Mouse (Mus musculus): Measurements from ENCODE around the gene Rab5if. TPM values are rescaled to one million over a fixed set of nuclear protein-coding genes. Genes with fewer than 3 reads are reported as not detected.

Gene Rab5if
- polyA plus RNA-seq, 1 experiment from 2014 or later: 194 TPM

DNA sequence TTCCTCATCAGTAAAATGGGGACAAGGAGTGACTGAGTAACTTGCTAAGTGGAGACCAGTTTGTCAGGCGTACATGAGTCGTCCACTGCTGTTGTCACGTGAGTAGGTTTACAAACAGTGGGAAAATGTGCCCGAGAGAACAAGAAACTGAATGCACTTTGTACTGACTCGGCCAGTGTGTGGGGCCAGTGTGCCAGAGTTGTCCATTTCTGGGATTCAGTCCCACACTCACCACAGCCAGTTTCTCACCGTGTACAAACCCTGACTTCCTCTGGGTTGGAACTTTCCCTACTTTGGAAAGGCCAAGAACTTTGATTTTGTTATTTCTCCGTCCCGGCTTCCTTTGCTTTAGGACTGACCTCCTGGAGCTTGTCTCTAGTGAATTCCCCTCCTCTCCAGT is 6.1 kb downstream of the Rab5if start:
- H3K27me3 ChIP-seq (ENCODE audit: control insufficient read depth, insufficient read depth, low read length): no peaks in the 10 kb centered on the region
- H3K36me3 ChIP-seq (ENCODE audit: control insufficient read depth, insufficient read depth, low read length): peaks cover 89% of the 10 kb centered on the region
- peaks cover 2 to 18% of the 10 kb centered on the region in 2 experiments for H3K4me1 ChIP-seq (ENCODE audit: control insufficient read depth in 2 of 2, insufficient read depth in 2 of 2, low read length in 2 of 2)
- 74% methylated on average over 8 of the region's 8 CpGs for WGBS
- H3K4me3 ChIP-seq (ENCODE audit: control insufficient read depth in 1 of 2, insufficient read depth in 1 of 2, low read depth in 1 of 2, low read length in 2 of 2): no peak overlapping the region
- H3K9ac ChIP-seq (ENCODE audit: low read length): no peak overlapping the region
- H3K9me3 ChIP-seq (ENCODE audit: control insufficient read depth, low read length): no peaks in the 10 kb centered on the region
- ATAC-seq (ENCODE audit: insufficient number of reproducible peaks, insufficient read depth, low FRiP score, low read depth): no peak
- no peak overlapping the region for H3K4me2 ChIP-seq (ENCODE audit: low read length)
- H3K27ac ChIP-seq (replicated peaks in 1 of 2; ENCODE audit: control insufficient read depth in 1 of 2, insufficient read depth in 1 of 2, low read depth in 2 of 2, low read length in 2 of 2): no peak overlapping the region

DNA sequence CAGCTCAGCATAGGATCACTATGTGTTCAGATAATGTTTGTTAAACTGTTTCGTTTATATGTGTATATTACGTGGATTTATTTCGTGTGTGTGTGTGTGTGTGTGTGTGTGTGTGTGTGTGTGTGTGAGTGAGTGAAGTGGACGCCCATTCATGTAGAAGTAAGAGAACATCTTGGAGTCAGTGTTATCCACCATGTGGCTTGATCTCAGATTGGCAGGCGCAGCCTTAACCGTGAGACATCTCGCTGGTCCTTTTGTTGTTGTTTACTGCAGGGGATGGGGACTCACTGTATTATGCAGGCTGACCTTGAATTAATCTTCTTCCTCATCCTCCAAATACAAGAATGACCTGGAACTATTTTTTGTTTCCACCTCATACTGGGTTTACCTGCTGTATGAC is 6.6 kb downstream of the Rab5if start:
- H3K4me2 ChIP-seq (ENCODE audit: low read length): no peak overlapping the region
- peaks cover 94% of the 10 kb centered on the region for H3K36me3 ChIP-seq (ENCODE audit: control insufficient read depth, insufficient read depth, low read length)
- no peaks in the 10 kb centered on the region for H3K27me3 ChIP-seq (ENCODE audit: control insufficient read depth, insufficient read depth, low read length)
- no peaks in the 10 kb centered on the region for H3K9me3 ChIP-seq (ENCODE audit: control insufficient read depth, low read length)
- no peak overlapping the region for H3K4me3 ChIP-seq (ENCODE audit: control insufficient read depth in 1 of 2, insufficient read depth in 1 of 2, low read depth in 1 of 2, low read length in 2 of 2)
- WGBS: 84% methylated on average over 7 of the region's 7 CpGs
- no peak overlapping the region for H3K27ac ChIP-seq (replicated peaks in 1 of 2; ENCODE audit: control insufficient read depth in 1 of 2, insufficient read depth in 1 of 2, low read depth in 2 of 2, low read length in 2 of 2)
- H3K4me1 ChIP-seq (ENCODE audit: control insufficient read depth in 2 of 2, insufficient read depth in 2 of 2, low read length in 2 of 2): peaks cover 2 to 13% of the 10 kb centered on the region in 2 experiments
- no peak for ATAC-seq (ENCODE audit: insufficient number of reproducible peaks, insufficient read depth, low FRiP score, low read depth)
- H3K9ac ChIP-seq (ENCODE audit: low read length): no peak overlapping the region

- peaks cover 2 to 9% of the 10 kb centered on the region in 2 experiments; a peak in 3 of 4 replicates for H3K4me1 ChIP-seq (ENCODE audit: control insufficient read depth in 2 of 2, insufficient read depth in 2 of 2, low read length in 2 of 2)
- no peak overlapping the region for H3K9ac ChIP-seq (ENCODE audit: low read length)
- H3K9me3 ChIP-seq (ENCODE audit: control insufficient read depth, low read length): no peaks in the 10 kb centered on the region
- H3K27me3 ChIP-seq (ENCODE audit: control insufficient read depth, insufficient read depth, low read length): no peaks in the 10 kb centered on the region
- H3K27ac ChIP-seq (replicated peaks in 1 of 2; ENCODE audit: control insufficient read depth in 1 of 2, insufficient read depth in 1 of 2, low read depth in 2 of 2, low read length in 2 of 2): no peak overlapping the region
- H3K36me3 ChIP-seq (ENCODE audit: control insufficient read depth, insufficient read depth, low read length): peaks cover 92% of the 10 kb centered on the region
- no peak overlapping the region for H3K4me3 ChIP-seq (ENCODE audit: control insufficient read depth in 1 of 2, insufficient read depth in 1 of 2, low read depth in 1 of 2, low read length in 2 of 2)
- H3K4me2 ChIP-seq (ENCODE audit: low read length): no peak overlapping the region
- 33% methylated on average over 6 of the region's 6 CpGs for WGBS
- ATAC-seq (ENCODE audit: insufficient number of reproducible peaks, insufficient read depth, low FRiP score, low read depth): no peak
Measured at GRCm38 (mm10) chr2:156870519-156870918, 7.6 kb downstream of the Rab5if start.

DNA sequence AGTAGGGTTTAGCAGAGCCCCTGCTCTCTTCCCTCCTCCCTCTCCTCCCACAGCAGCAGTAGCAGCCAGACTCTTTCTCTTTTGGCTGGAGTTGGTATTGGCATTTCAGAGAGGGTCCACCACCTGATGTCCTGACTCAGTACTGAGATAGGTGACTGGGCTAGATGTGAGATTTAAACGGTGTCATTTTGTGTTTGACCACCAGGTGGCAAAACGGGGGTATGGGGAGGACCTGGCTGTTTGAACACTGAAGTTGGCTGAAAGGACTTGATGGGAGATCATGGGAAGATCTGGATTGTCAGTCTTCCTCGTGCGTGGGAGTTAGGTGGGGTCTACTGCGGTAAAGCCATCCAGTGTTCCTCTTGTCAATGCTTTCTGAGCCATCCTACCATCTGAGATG is 10.7 kb downstream of the Rab5if start:
- H3K27me3 ChIP-seq (ENCODE audit: control insufficient read depth, insufficient read depth, low read length): no peaks in the 10 kb centered on the region
- no peak overlapping the region for H3K27ac ChIP-seq (replicated peaks in 1 of 2; ENCODE audit: control insufficient read depth in 1 of 2, insufficient read depth in 1 of 2, low read depth in 2 of 2, low read length in 2 of 2)
- H3K36me3 ChIP-seq (ENCODE audit: control insufficient read depth, insufficient read depth, low read length): peaks cover 61% of the 10 kb centered on the region
- H3K9ac ChIP-seq (ENCODE audit: low read length): no peak overlapping the region
- no peaks in the 10 kb centered on the region for H3K9me3 ChIP-seq (ENCODE audit: control insufficient read depth, low read length)
- WGBS: 27% methylated on average over 5 of the region's 5 CpGs
- no peak overlapping the region for H3K4me2 ChIP-seq (ENCODE audit: low read length)
- peaks cover 2 to 9% of the 10 kb centered on the region in 2 experiments; a peak in 3 of 4 replicates for H3K4me1 ChIP-seq (ENCODE audit: control insufficient read depth in 2 of 2, insufficient read depth in 2 of 2, low read length in 2 of 2)
- H3K4me3 ChIP-seq (ENCODE audit: control insufficient read depth in 1 of 2, insufficient read depth in 1 of 2, low read depth in 1 of 2, low read length in 2 of 2): no peak overlapping the region
- ATAC-seq (ENCODE audit: insufficient number of reproducible peaks, insufficient read depth, low FRiP score, low read depth): 0 out of 2 replicates have a peak, but pooled peaks have one; percentile 13

DNA sequence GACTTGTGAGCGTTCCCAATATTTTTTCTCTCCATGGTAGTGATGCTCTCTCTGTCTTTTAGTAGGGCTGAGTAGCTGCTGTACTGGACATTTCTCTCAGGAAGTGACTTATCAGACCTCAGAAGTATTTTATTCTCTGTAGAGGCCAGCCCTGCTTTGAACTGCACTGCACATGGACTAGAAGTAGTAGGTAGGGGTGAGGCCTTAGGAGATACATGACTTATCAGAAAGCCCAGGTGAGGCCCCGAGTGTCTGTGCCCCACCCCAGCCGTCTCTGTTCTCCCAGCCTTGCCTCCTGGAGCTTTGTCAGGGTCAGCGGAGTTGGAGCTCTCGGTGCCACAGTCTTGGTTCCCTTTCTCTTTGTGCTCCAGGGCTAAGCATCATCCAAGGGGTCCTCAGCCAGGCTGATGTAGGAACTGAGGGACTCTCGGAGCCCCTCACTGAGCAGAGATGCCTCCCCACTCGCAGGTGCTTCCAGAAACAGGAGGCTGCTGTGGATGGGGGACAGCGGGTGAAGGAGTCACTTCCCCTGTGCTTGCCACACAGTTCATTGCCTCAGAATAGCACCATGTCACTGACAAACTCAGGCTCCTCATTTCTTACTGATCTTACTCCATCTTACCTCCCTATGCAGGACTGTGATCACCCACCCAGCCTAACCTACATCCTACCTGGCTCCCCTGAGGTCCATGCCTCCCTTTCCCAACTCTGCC is 11.3 kb downstream of the Rab5if start:
- no peak overlapping the region for H3K27ac ChIP-seq (replicated peaks in 1 of 2; ENCODE audit: control insufficient read depth in 1 of 2, insufficient read depth in 1 of 2, low read depth in 2 of 2, low read length in 2 of 2)
- H3K9ac ChIP-seq (ENCODE audit: low read length): no peak overlapping the region
- no peak overlapping the region for H3K4me2 ChIP-seq (ENCODE audit: low read length)
- no peak for ATAC-seq (ENCODE audit: insufficient number of reproducible peaks, insufficient read depth, low FRiP score, low read depth)
- WGBS: 89% methylated on average over 8 of the region's 8 CpGs
- H3K4me3 ChIP-seq (ENCODE audit: control insufficient read depth in 1 of 2, insufficient read depth in 1 of 2, low read depth in 1 of 2, low read length in 2 of 2): no peak overlapping the region
- peaks cover 2 to 9% of the 10 kb centered on the region in 2 experiments for H3K4me1 ChIP-seq (ENCODE audit: control insufficient read depth in 2 of 2, insufficient read depth in 2 of 2, low read length in 2 of 2)
- no peaks in the 10 kb centered on the region for H3K27me3 ChIP-seq (ENCODE audit: control insufficient read depth, insufficient read depth, low read length)
- H3K9me3 ChIP-seq (ENCODE audit: control insufficient read depth, low read length): no peaks in the 10 kb centered on the region
- peaks cover 55% of the 10 kb centered on the region for H3K36me3 ChIP-seq (ENCODE audit: control insufficient read depth, insufficient read depth, low read length)

DNA sequence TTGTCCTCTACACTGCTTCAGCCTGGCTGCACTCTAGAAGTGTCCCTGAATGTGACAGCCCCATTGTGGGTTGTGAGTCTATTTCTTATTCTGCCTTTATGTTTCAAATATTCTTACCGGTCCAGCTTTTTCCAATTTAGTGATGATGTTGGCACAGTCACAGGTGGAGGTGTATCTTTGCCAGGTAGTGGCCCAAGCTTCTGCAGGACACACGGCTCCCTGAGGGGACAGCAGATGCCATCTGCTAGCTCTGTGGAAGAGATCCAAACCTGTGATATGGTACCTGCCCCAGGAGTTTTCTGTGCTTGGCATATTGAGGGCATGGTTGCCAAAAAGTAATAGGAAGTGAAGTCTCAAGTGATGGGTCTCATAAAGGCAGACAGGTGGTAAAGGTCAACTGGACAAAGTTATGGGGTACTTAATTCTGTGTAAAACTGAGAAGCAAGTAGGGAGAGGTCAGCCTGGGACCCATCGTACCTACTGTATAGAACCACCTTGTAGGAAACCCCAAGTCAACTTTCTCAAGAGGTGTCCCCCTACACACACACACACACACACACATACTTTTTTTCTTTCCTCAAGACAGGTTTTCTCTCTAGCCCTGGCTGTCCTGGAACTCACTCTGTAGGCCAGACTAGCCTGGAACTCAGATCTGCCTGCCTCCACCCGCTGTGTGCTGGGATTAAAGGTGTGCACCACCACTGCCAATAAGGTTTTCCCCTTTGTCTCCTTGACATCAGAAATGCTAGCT is 12.0 kb downstream of the Rab5if start:
- no peaks in the 10 kb centered on the region for H3K27me3 ChIP-seq (ENCODE audit: control insufficient read depth, insufficient read depth, low read length)
- WGBS: 93% methylated on average over 4 of the region's 4 CpGs
- H3K9ac ChIP-seq (ENCODE audit: low read length): no peak overlapping the region
- H3K4me3 ChIP-seq (ENCODE audit: control insufficient read depth in 1 of 2, insufficient read depth in 1 of 2, low read depth in 1 of 2, low read length in 2 of 2): no peak overlapping the region
- peaks cover 48% of the 10 kb centered on the region for H3K36me3 ChIP-seq (ENCODE audit: control insufficient read depth, insufficient read depth, low read length)
- H3K27ac ChIP-seq (replicated peaks in 1 of 2; ENCODE audit: control insufficient read depth in 1 of 2, insufficient read depth in 1 of 2, low read depth in 2 of 2, low read length in 2 of 2): no peak overlapping the region
- H3K4me1 ChIP-seq (ENCODE audit: control insufficient read depth in 2 of 2, insufficient read depth in 2 of 2, low read length in 2 of 2): peaks cover 2 to 6% of the 10 kb centered on the region in 2 experiments
- H3K9me3 ChIP-seq (ENCODE audit: control insufficient read depth, low read length): no peaks in the 10 kb centered on the region
- no peak overlapping the region for H3K4me2 ChIP-seq (ENCODE audit: low read length)
- no peak for ATAC-seq (ENCODE audit: insufficient number of reproducible peaks, insufficient read depth, low FRiP score, low read depth)

GRCm38 (mm10) chr2:156877726-156878125 is 14.8 kb downstream of the Rab5if start:
- H3K27me3 ChIP-seq (ENCODE audit: control insufficient read depth, insufficient read depth, low read length): no peaks in the 10 kb centered on the region
- H3K4me1 ChIP-seq (ENCODE audit: control insufficient read depth in 2 of 2, insufficient read depth in 2 of 2, low read length in 2 of 2): no peaks in the 10 kb centered on the region; a peak in 1 of 4 replicates
- no peaks in the 10 kb centered on the region for H3K9me3 ChIP-seq (ENCODE audit: control insufficient read depth, low read length)
- ATAC-seq (ENCODE audit: insufficient number of reproducible peaks, insufficient read depth, low FRiP score, low read depth): no peak
- H3K27ac ChIP-seq (replicated peaks in 1 of 2; ENCODE audit: control insufficient read depth in 1 of 2, insufficient read depth in 1 of 2, low read depth in 2 of 2, low read length in 2 of 2): no peak overlapping the region
- peaks cover 22% of the 10 kb centered on the region for H3K36me3 ChIP-seq (ENCODE audit: control insufficient read depth, insufficient read depth, low read length)
- WGBS: 51% methylated on average over 9 of the region's 9 CpGs
- no peak overlapping the region for H3K9ac ChIP-seq (ENCODE audit: low read length)
- H3K4me3 ChIP-seq (ENCODE audit: control insufficient read depth in 1 of 2, insufficient read depth in 1 of 2, low read depth in 1 of 2, low read length in 2 of 2): no peak overlapping the region
- H3K4me2 ChIP-seq (ENCODE audit: low read length): no peak overlapping the region
